Mouse (Mus musculus): ENCODE data around the gene Ttc39a.

DNA sequence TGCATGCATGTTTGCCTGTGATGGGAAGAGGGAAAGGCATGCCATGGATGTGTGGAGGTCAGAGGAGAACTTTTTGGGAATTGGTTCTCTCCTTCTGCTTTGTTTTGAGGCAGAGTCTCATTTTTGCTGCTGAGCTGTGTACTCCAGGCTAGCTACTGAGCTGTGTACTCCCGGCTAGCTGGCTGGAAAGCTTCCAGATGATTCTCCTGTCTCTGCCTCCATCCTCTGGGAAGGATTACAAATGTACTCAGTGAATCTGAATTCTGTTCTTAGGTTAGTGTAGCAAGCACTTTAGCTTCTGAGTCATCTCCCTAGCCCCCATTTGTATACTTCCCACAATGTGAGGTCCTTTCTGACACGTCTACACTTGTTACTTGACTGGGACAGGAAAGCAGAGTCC, 17.0 kb downstream of the Ttc39a start:
- TF ChIP-seq POLR2A (IDR thresholded peaks at IDR 0.05; ENCODE audit: control insufficient read depth, low read depth, low read length) (no peak), CTCF (IDR thresholded peaks at IDR 0.05; ENCODE audit: control insufficient read depth, insufficient read depth, insufficient replicate concordance, low read depth, low read length) (no peak)

All from testis, adult 2 months (tissue).